11 mouse cellular contexts compared by ENCODE assay signal in genomic region chr9:99770696-99771095, GRCm38 (mm10). TPM values are rescaled to one million over a fixed set of nuclear protein-coding genes. Genes with fewer than 3 reads are reported as not detected.
DNase-seq lines count a peak whose midpoint lies in the region; ATAC-seq and TF ChIP-seq lines count a peak whose summit lies in the region.
"Had no signal": no experiment of that assay in that cellular context is flagged by ENCODE, and none has a peak within 500 bp of the region (broad histone marks: within the 10 kb centered on the region; RNA-seq: fewer than 3 reads in every experiment).

No protein-coding gene starts in this region.

- no peaks in the 10 kb centered on the region for H3K9me3 ChIP-seq in ES-Bruce4 (replicated peaks; ENCODE audit: control insufficient read depth, insufficient read depth, low read length, poor library complexity, severe bottlenecking)
- H3K9me3 ChIP-seq in forebrain, embryonic 11.5 days (ENCODE audit: control insufficient read depth, low read length) = no peaks in the 10 kb centered on the region
- H3K9me3 ChIP-seq in limb, embryonic 10.5 days (replicated peaks) = no peaks in the 10 kb centered on the region
- no peaks in the 10 kb centered on the region for H3K9me3 ChIP-seq in embryonic facial prominence, embryonic 10.5 days

- 0 out of 2 replicates have a peak, but pooled peaks have one; percentile 45 for TF ChIP-seq EP300 in ES-Bruce4 (IDR thresholded peaks at IDR 0.05; ENCODE audit: insufficient read depth, low read depth, low read length)

- peak; percentile 2 for DNase-seq in cerebellum, adult 11 months
- no peak for DNase-seq in cerebellum, postnatal 4 days (ENCODE audit: low spot score in 2 of 2)
- peak; percentile 61 for DNase-seq in forebrain, embryonic 11.5 days (ENCODE audit: low spot score)
- peak; percentile 19 for DNase-seq in limb, embryonic 10.5 days (ENCODE audit: low spot score)
- no peak for DNase-seq in kidney, adult 8-10 months
- no peak for DNase-seq in embryonic facial prominence, embryonic 10.5 days (ENCODE audit: low spot score)
- DNase-seq in testis, postnatal 14 days (ENCODE audit: low spot score) = no peak
- DNase-seq: lung, postnatal 10 days had no signal

- no peak for TF ChIP-seq POLR2A in ES-Bruce4 (IDR thresholded peaks at IDR 0.05; ENCODE audit: insufficient read depth, low read length)

- H3K27ac ChIP-seq in ES-Bruce4 (ENCODE audit: insufficient read depth, low read length) = no peak overlapping the region
- no peak overlapping the region for H3K27ac ChIP-seq in forebrain, embryonic 11.5 days (ENCODE audit: low read depth, low read length)
- H3K27ac ChIP-seq in limb, embryonic 10.5 days = no peak overlapping the region
- H3K27ac ChIP-seq in embryonic facial prominence, embryonic 10.5 days (replicated peaks) = no peak overlapping the region

- TF ChIP-seq CTCF in ES-Bruce4 (IDR thresholded peaks at IDR 0.05; ENCODE audit: low read depth, low read length) = no peak

- no peak overlapping the region for H3K9ac ChIP-seq in ES-Bruce4 (ENCODE audit: low read depth, poor library complexity, severe bottlenecking)
- peak overlapping the region; percentile 21; the same call in 1 of the 2 replicates for H3K9ac ChIP-seq in forebrain, embryonic 11.5 days (ENCODE audit: low read length)

- H3K4me3 ChIP-seq in ES-Bruce4 (ENCODE audit: low read depth, low read length) = no peak overlapping the region
- no peak overlapping the region for H3K4me3 ChIP-seq in forebrain, embryonic 11.5 days (ENCODE audit: low read depth, low read length)
- H3K4me3 ChIP-seq in limb, embryonic 10.5 days = no peak overlapping the region
- H3K4me3 ChIP-seq in embryonic facial prominence, embryonic 10.5 days = no peak overlapping the region

- no peak; the same call in 1 of the 2 replicates for ATAC-seq in forebrain, embryonic 11.5 days (replicated peaks; ENCODE audit: low FRiP score)
- ATAC-seq: intestine, postnatal 0 days had no signal

- peak overlapping the region; percentile 34; the same call in 1 of the 2 replicates for H3K4me2 ChIP-seq in forebrain, embryonic 11.5 days (ENCODE audit: low read depth, low read length, severe bottlenecking)

- no peaks in the 10 kb centered on the region for H3K27me3 ChIP-seq in ES-Bruce4 (ENCODE audit: control insufficient read depth, insufficient read depth, low read length, poor library complexity, severe bottlenecking)
- H3K27me3 ChIP-seq in forebrain, embryonic 11.5 days (ENCODE audit: control insufficient read depth, insufficient read depth, low read length) = no peaks in the 10 kb centered on the region
- no peaks in the 10 kb centered on the region for H3K27me3 ChIP-seq in limb, embryonic 10.5 days (ENCODE audit: low read depth, poor library complexity, severe bottlenecking)
- H3K27me3 ChIP-seq in embryonic facial prominence, embryonic 10.5 days (replicated peaks; ENCODE audit: low read depth, poor library complexity, severe bottlenecking) = no peaks in the 10 kb centered on the region

- no peaks in the 10 kb centered on the region for H3K36me3 ChIP-seq in ES-Bruce4 (ENCODE audit: control insufficient read depth, insufficient read depth, low read length, poor library complexity, severe bottlenecking)
- H3K36me3 ChIP-seq in forebrain, embryonic 11.5 days (ENCODE audit: control insufficient read depth, insufficient read depth, low read length) = no peaks in the 10 kb centered on the region
- H3K36me3 ChIP-seq in limb, embryonic 10.5 days = no peaks in the 10 kb centered on the region
- no peaks in the 10 kb centered on the region for H3K36me3 ChIP-seq in embryonic facial prominence, embryonic 10.5 days (replicated peaks)

- H3K4me1 ChIP-seq in ES-Bruce4 (ENCODE audit: control insufficient read depth, insufficient read depth, low read length) = no peaks in the 10 kb centered on the region
- no peaks in the 10 kb centered on the region; the same call in 1 of the 2 replicates for H3K4me1 ChIP-seq in forebrain, embryonic 11.5 days (replicated peaks; ENCODE audit: control insufficient read depth, insufficient read depth, low read length)
- no peaks in the 10 kb centered on the region for H3K4me1 ChIP-seq in limb, embryonic 10.5 days
- H3K4me1 ChIP-seq in embryonic facial prominence, embryonic 10.5 days = peaks cover 7% of the 10 kb centered on the region; the same call in 1 of the 2 replicates

- 1% methylated on average over 10 of the region's 10 CpGs for WGBS in forebrain, embryonic 11.5 days
- WGBS in limb, embryonic 10.5 days = 32% methylated on average over 10 of the region's 10 CpGs
- 5% methylated on average over 10 of the region's 10 CpGs for WGBS in embryonic facial prominence, embryonic 10.5 days

RNA-seq across cellular contexts. Expression of gene Cldn18, which starts 53.6 kb away (rescaled TPM):
- polyA plus RNA-seq in ES-Bruce4 (2011; ENCODE audit: insufficient read depth, insufficient read length, low read depth, missing spikeins) = not detected in 2 replicates
- not detected in 2 replicates for polyA plus RNA-seq in forebrain, embryonic 11.5 days (2014; fragmentation: Nextera tagmentation; extraction: Ambion mirVana)
- not detected in 2 replicates for polyA plus RNA-seq in limb, embryonic 10.5 days (2016; fragmentation: Nextera tagmentation; extraction: Ambion mirVana)
- polyA plus RNA-seq in embryonic facial prominence, embryonic 10.5 days (2016; fragmentation: Nextera tagmentation; extraction: Ambion mirVana) = not detected in 2 replicates
- polyA plus RNA-seq: limb, embryonic 14.5 days had no signal

Comparison
In these comparisons a context has a peak if more than half of its experiments do, and no peak if none do; other contexts are left out.
1. DNase-seq: peak in cerebellum, adult 11 months (single experiment), forebrain, embryonic 11.5 days (single experiment) and limb, embryonic 10.5 days (single experiment); none in cerebellum, postnatal 4 days (0 of 2), kidney, adult 8-10 months (0 of 2), embryonic facial prominence, embryonic 10.5 days (single experiment) and testis, postnatal 14 days (single experiment).